Mouse (Mus musculus): ENCODE measurements around the gene Kcng1.

Kcng1 gene

GRCm38 (mm10) chr2:168259046-168259445 lies 22.5 kb downstream of the Kcng1 start:
- no peak for DNase-seq

- DNase-seq, result no peak
Measured at GRCm38 (mm10) chr2:168257188-168257587, 24.3 kb downstream of the Kcng1 start.

GRCm38 (mm10) chr2:168256506-168256905 lies 25.0 kb downstream of the Kcng1 start:
- DNase-seq, result no peak

- DNase-seq, result no peak
Measured at GRCm38 (mm10) chr2:168253822-168254221, 27.7 kb downstream of the Kcng1 start.

GRCm38 (mm10) chr2:168252639-168253292 lies 28.8 kb downstream of the Kcng1 start:
- peak; percentile 82 for DNase-seq

- DNase-seq, result peak; percentile 82
Measured at GRCm38 (mm10) chr2:168250270-168250669, 31.3 kb downstream of the Kcng1 start.

- DNase-seq, result peak; percentile 58
Measured at GRCm38 (mm10) chr2:168248856-168249245, 32.7 kb downstream of the Kcng1 start.

- no peak for DNase-seq
Measured at GRCm38 (mm10) chr2:168248167-168248855, 33.2 kb downstream of the Kcng1 start.

- DNase-seq, result no peak
Measured at GRCm38 (mm10) chr2:168245571-168245970, 36.0 kb downstream of the Kcng1 start.

GRCm38 (mm10) chr2:168243278-168243677 lies 38.3 kb downstream of the Kcng1 start:
- no peak for DNase-seq

GRCm38 (mm10) chr2:168242841-168243240 lies 38.7 kb downstream of the Kcng1 start:
- DNase-seq, result no peak

GRCm38 (mm10) chr2:168238335-168238734 lies 43.2 kb downstream of the Kcng1 start:
- DNase-seq, result no peak

- no peak for DNase-seq
Measured at GRCm38 (mm10) chr2:168233286-168233685, 48.2 kb downstream of the Kcng1 start.

GRCm38 (mm10) chr2:168231471-168231829 lies 50.1 kb downstream of the Kcng1 start:
- no peak for DNase-seq

GRCm38 (mm10) chr2:168230773-168231470 lies 50.6 kb downstream of the Kcng1 start:
- peak; percentile 24 for DNase-seq

GRCm38 (mm10) chr2:168230026-168230728 lies 51.4 kb downstream of the Kcng1 start, which contains the start of the genes Gm20716, Dpm1 and Mocs3:
Gene Gm20716, minus strand, starts transcription at chr2:168230364.
Gene Dpm1, minus strand, starts transcription at chr2:168230591.
Gene Mocs3, plus strand, starts transcription at chr2:168230622.
- peak; percentile 93 for DNase-seq

- DNase-seq, result peak; percentile 33
Measured at GRCm38 (mm10) chr2:168229116-168230025, 52.2 kb downstream of the Kcng1 start.

- DNase-seq, result no peak
Measured at GRCm38 (mm10) chr2:168223326-168223725, 58.2 kb downstream of the Kcng1 start.

GRCm38 (mm10) chr2:168213788-168214397 lies 67.6 kb downstream of the Kcng1 start:
- no peak for DNase-seq

Data from embryo, embryonic 11 days (tissue).